Mouse (Mus musculus) retina, adult 2 months (tissue): ENCODE results near the gene Olfr78.

Experiments used
- DNase-seq: peaks from one replicate; pipeline ENCODE4 v3.0.0-alpha.2; 2012; ENCODE audit warnings: low read depth, low spot score

The Olfr78 gene

GRCm38 (mm10) chr7:102759266-102759665 lies at the start of gene Olfr78, which contains the start of gene Olfr560:
Gene Olfr78 (minus strand): TSS chr7:102759471.
Gene Olfr560 (minus strand): TSS chr7:102759366.
- DNase-seq: no peak

GRCm38 (mm10) chr7:102803180-102803579 lies 43.9 kb upstream of the Olfr78 start, which contains the start of gene Olfr564:
Gene Olfr564 (plus strand): TSS chr7:102803480.
- DNase-seq: no peak

- DNase-seq: no peak
Measured at GRCm38 (mm10) chr7:102770921-102771320, 11.7 kb upstream of the Olfr78 start, which contains the start of gene Olfr561. Gene Olfr561 (plus strand): TSS chr7:102771221.

GRCm38 (mm10) chr7:102752086-102752485 lies 7.2 kb downstream of the Olfr78 start:
- DNase-seq: no peak

GRCm38 (mm10) chr7:102737705-102738104 lies 21.6 kb downstream of the Olfr78 start:
- DNase-seq: no peak

- DNase-seq: no peak
Measured at GRCm38 (mm10) chr7:102733793-102734192, 25.5 kb downstream of the Olfr78 start.

GRCm38 (mm10) chr7:102727391-102727790 lies 31.9 kb downstream of the Olfr78 start, which contains the start of gene Olfr559:
Gene Olfr559 (minus strand): TSS chr7:102727491.
- no peak for DNase-seq

- DNase-seq: no peak
Measured at GRCm38 (mm10) chr7:102718970-102719369, 40.3 kb downstream of the Olfr78 start, which contains the start of gene Olfr33. Gene Olfr33 (minus strand): TSS chr7:102719070.

GRCm38 (mm10) chr7:102701915-102702314 lies 57.4 kb downstream of the Olfr78 start, which contains the start of gene Olfr558:
Gene Olfr558 (plus strand): TSS chr7:102702215.
- DNase-seq: no peak

GRCm38 (mm10) chr7:102698461-102698860 lies 60.8 kb downstream of the Olfr78 start:
- no peak for DNase-seq

- peak; percentile 9 for DNase-seq
Measured at GRCm38 (mm10) chr7:102695358-102696125, 63.7 kb downstream of the Olfr78 start, which contains the start of gene Olfr557. Gene Olfr557 (plus strand): TSS chr7:102695910.
